Mouse (Mus musculus): ENCODE measurements at regions not wholly inside any gene's neighbourhood (a gene's known extent, or its start where the extent isn't known, plus 50 kb on each side); places are given as distances from the start of the nearest gene placed in this dataset.

- Histone ChIP-seq H3K27me3 (ENCODE audit: control insufficient read depth, insufficient read depth, low read length) (no peaks in the 10 kb centered on the region), H3K27ac (ENCODE audit: low read depth, low read length) (no peak overlapping the region), H3K4me2 (ENCODE audit: low read depth, low read length, severe bottlenecking) (no peak overlapping the region), H3K4me3 (ENCODE audit: low read depth, low read length) (no peak overlapping the region), H3K9me3 (ENCODE audit: control insufficient read depth, low read length) (no peaks in the 10 kb centered on the region), H3K4me1 (replicated peaks; ENCODE audit: control insufficient read depth, insufficient read depth, low read length) (no peaks in the 10 kb centered on the region), H3K9ac (ENCODE audit: low read length) (no peak overlapping the region), H3K36me3 (ENCODE audit: control insufficient read depth, insufficient read depth, low read length) (no peaks in the 10 kb centered on the region)
- no peak for ATAC-seq (replicated peaks; ENCODE audit: low FRiP score)
- 82% methylated on average over 2 of the region's 2 CpGs for WGBS
- no peak for DNase-seq (ENCODE audit: low spot score)
These were observed 882.9 kb upstream of the Lrrn3 start for GRCm38 (mm10) chr12:42369029-42369577.

- Histone ChIP-seq H3K4me2 (ENCODE audit: low read depth, low read length, severe bottlenecking) (no peak overlapping the region), H3K27me3 (ENCODE audit: control insufficient read depth, insufficient read depth, low read length) (no peaks in the 10 kb centered on the region), H3K9me3 (ENCODE audit: control insufficient read depth, low read length) (no peaks in the 10 kb centered on the region), H3K4me3 (ENCODE audit: low read depth, low read length) (no peak overlapping the region), H3K27ac (ENCODE audit: low read depth, low read length) (no peak overlapping the region), H3K9ac (ENCODE audit: low read length) (no peak overlapping the region), H3K4me1 (replicated peaks; ENCODE audit: control insufficient read depth, insufficient read depth, low read length) (no peaks in the 10 kb centered on the region), H3K36me3 (ENCODE audit: control insufficient read depth, insufficient read depth, low read length) (no peaks in the 10 kb centered on the region)
- no peak for ATAC-seq (replicated peaks; ENCODE audit: low FRiP score)
- DNase-seq (ENCODE audit: low spot score): no peak
- WGBS: 69% methylated on average over 3 of the region's 3 CpGs
These were observed 852.9 kb upstream of the Lrrn3 start for GRCm38 (mm10) chr12:42338996-42339680.

- no peaks in the 10 kb centered on the region for H3K36me3 ChIP-seq (ENCODE audit: control insufficient read depth, insufficient read depth, low read length)
- H3K27me3 ChIP-seq (ENCODE audit: control insufficient read depth, insufficient read depth, low read length): no peaks in the 10 kb centered on the region
- 83% methylated on average over 6 of the region's 6 CpGs for WGBS
- H3K9me3 ChIP-seq (ENCODE audit: control insufficient read depth, low read length): no peaks in the 10 kb centered on the region
- ATAC-seq (replicated peaks; ENCODE audit: low FRiP score) (no peak), DNase-seq (ENCODE audit: low spot score) (no peak)
- no peak overlapping the region for H3K4me3 ChIP-seq (ENCODE audit: low read depth, low read length)
- H3K4me2 ChIP-seq (ENCODE audit: low read depth, low read length, severe bottlenecking): no peak overlapping the region
- H3K27ac ChIP-seq (ENCODE audit: low read depth, low read length): no peak overlapping the region
- no peak overlapping the region for H3K9ac ChIP-seq (ENCODE audit: low read length)
- H3K4me1 ChIP-seq (replicated peaks; ENCODE audit: control insufficient read depth, insufficient read depth, low read length): no peaks in the 10 kb centered on the region
These were observed 820.2 kb upstream of the Lrrn3 start for GRCm38 (mm10) chr12:42306429-42306828.

GRCm38 (mm10) chr12:42277241-42278032, 791.2 kb upstream of the Lrrn3 start:
- no peak for ATAC-seq (replicated peaks; ENCODE audit: low FRiP score)
- Histone ChIP-seq H3K36me3 (ENCODE audit: control insufficient read depth, insufficient read depth, low read length) (no peaks in the 10 kb centered on the region), H3K4me3 (ENCODE audit: low read depth, low read length) (no peak overlapping the region), H3K9ac (ENCODE audit: low read length) (no peak overlapping the region), H3K4me1 (replicated peaks; ENCODE audit: control insufficient read depth, insufficient read depth, low read length) (no peaks in the 10 kb centered on the region), H3K27me3 (ENCODE audit: control insufficient read depth, insufficient read depth, low read length) (no peaks in the 10 kb centered on the region), H3K9me3 (ENCODE audit: control insufficient read depth, low read length) (no peaks in the 10 kb centered on the region), H3K4me2 (ENCODE audit: low read depth, low read length, severe bottlenecking) (no peak overlapping the region), H3K27ac (ENCODE audit: low read depth, low read length) (no peak overlapping the region)
- DNase-seq (ENCODE audit: low spot score): no peak
- 83% methylated on average over 9 of the region's 9 CpGs for WGBS

GRCm38 (mm10) chr12:42250410-42250809, 764.2 kb upstream of the Lrrn3 start:
- Histone ChIP-seq H3K36me3 (ENCODE audit: control insufficient read depth, insufficient read depth, low read length) (no peaks in the 10 kb centered on the region), H3K9me3 (ENCODE audit: control insufficient read depth, low read length) (no peaks in the 10 kb centered on the region), H3K9ac (ENCODE audit: low read length) (no peak overlapping the region), H3K4me3 (ENCODE audit: low read depth, low read length) (no peak overlapping the region), H3K27ac (ENCODE audit: low read depth, low read length) (no peak overlapping the region), H3K27me3 (ENCODE audit: control insufficient read depth, insufficient read depth, low read length) (no peaks in the 10 kb centered on the region), H3K4me1 (replicated peaks; ENCODE audit: control insufficient read depth, insufficient read depth, low read length) (no peaks in the 10 kb centered on the region), H3K4me2 (ENCODE audit: low read depth, low read length, severe bottlenecking) (no peak overlapping the region)
- no peak for DNase-seq (ENCODE audit: low spot score)
- no peak for ATAC-seq (replicated peaks; ENCODE audit: low FRiP score)

- ATAC-seq (replicated peaks; ENCODE audit: low FRiP score): no peak
- Histone ChIP-seq H3K9ac (ENCODE audit: low read length) (no peak overlapping the region), H3K36me3 (ENCODE audit: control insufficient read depth, insufficient read depth, low read length) (no peaks in the 10 kb centered on the region), H3K27me3 (ENCODE audit: control insufficient read depth, insufficient read depth, low read length) (no peaks in the 10 kb centered on the region), H3K9me3 (ENCODE audit: control insufficient read depth, low read length) (no peaks in the 10 kb centered on the region), H3K4me1 (replicated peaks; ENCODE audit: control insufficient read depth, insufficient read depth, low read length) (no peaks in the 10 kb centered on the region), H3K4me2 (ENCODE audit: low read depth, low read length, severe bottlenecking) (no peak overlapping the region), H3K4me3 (ENCODE audit: low read depth, low read length) (no peak overlapping the region), H3K27ac (ENCODE audit: low read depth, low read length) (no peak overlapping the region)
- DNase-seq (ENCODE audit: low spot score): no peak
These were observed 743.0 kb upstream of the Lrrn3 start for GRCm38 (mm10) chr12:42229235-42229634.

GRCm38 (mm10) chr12:42181646-42182045, 695.4 kb upstream of the Lrrn3 start:
- Histone ChIP-seq H3K9ac (ENCODE audit: low read length) (no peak overlapping the region), H3K4me3 (ENCODE audit: low read depth, low read length) (no peak overlapping the region), H3K27ac (ENCODE audit: low read depth, low read length) (no peak overlapping the region), H3K4me1 (replicated peaks; ENCODE audit: control insufficient read depth, insufficient read depth, low read length) (no peaks in the 10 kb centered on the region), H3K27me3 (ENCODE audit: control insufficient read depth, insufficient read depth, low read length) (no peaks in the 10 kb centered on the region), H3K4me2 (ENCODE audit: low read depth, low read length, severe bottlenecking) (no peak overlapping the region), H3K36me3 (ENCODE audit: control insufficient read depth, insufficient read depth, low read length) (no peaks in the 10 kb centered on the region), H3K9me3 (ENCODE audit: control insufficient read depth, low read length) (no peaks in the 10 kb centered on the region)
- DNase-seq (ENCODE audit: low spot score) (no peak), ATAC-seq (replicated peaks; ENCODE audit: low FRiP score) (no peak)
- 92% methylated on average over 1 of the region's 1 CpGs for WGBS

DNA sequence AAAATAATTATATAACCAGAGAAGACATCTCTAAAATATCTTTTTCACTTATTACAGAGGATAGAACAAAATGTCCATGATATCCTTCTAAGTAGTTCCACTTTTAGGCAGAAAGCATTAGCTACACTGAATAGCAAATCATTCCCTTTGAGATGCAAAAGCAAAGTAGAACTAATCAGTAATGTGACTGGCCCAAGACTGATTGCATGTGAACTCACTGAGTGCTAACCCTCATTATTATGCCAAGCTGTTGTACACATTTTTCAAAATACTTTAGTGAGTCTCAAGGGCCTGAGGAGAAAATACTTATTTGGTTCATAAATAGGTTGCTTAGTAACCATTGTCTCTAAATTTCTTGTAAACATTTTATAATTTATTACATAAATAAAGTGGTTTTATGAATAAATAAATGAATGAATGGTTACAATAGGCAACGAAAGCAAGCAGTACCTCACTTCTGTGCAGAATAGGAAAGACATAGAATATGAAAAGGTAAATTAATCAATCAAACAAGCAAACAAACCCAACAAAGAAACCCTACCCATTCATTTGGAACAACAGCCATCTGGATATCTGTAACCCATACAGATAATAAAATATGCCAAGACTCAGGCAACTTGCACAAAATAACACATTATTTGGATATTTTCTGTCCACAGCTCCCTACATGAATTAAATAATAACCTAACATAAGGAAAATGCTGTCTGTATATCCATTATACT, 693.9 kb upstream of the Lrrn3 start:
- 79% methylated on average over 1 of the region's 1 CpGs for WGBS

More for the DNA sequence above, 693.9 kb upstream of the Lrrn3 start:
- ATAC-seq (replicated peaks; ENCODE audit: low FRiP score): no peak
- H3K36me3 ChIP-seq (ENCODE audit: control insufficient read depth, insufficient read depth, low read length): no peaks in the 10 kb centered on the region
- no peaks in the 10 kb centered on the region for H3K9me3 ChIP-seq (ENCODE audit: control insufficient read depth, low read length)
- H3K9ac ChIP-seq (ENCODE audit: low read length): no peak overlapping the region
- no peaks in the 10 kb centered on the region for H3K27me3 ChIP-seq (ENCODE audit: control insufficient read depth, insufficient read depth, low read length)
- no peak for DNase-seq (ENCODE audit: low spot score)
- H3K4me2 ChIP-seq (ENCODE audit: low read depth, low read length, severe bottlenecking): no peak overlapping the region
- H3K27ac ChIP-seq (ENCODE audit: low read depth, low read length): no peak overlapping the region
- no peaks in the 10 kb centered on the region for H3K4me1 ChIP-seq (replicated peaks; ENCODE audit: control insufficient read depth, insufficient read depth, low read length)
- no peak overlapping the region for H3K4me3 ChIP-seq (ENCODE audit: low read depth, low read length)

All from forebrain, embryonic 11.5 days (tissue).